Mouse (Mus musculus): ENCODE measurements at regions not wholly inside any gene's neighbourhood (a gene's known extent, or its start where the extent isn't known, plus 50 kb on each side); places are given as distances from the start of the nearest gene placed in this dataset.

DNA sequence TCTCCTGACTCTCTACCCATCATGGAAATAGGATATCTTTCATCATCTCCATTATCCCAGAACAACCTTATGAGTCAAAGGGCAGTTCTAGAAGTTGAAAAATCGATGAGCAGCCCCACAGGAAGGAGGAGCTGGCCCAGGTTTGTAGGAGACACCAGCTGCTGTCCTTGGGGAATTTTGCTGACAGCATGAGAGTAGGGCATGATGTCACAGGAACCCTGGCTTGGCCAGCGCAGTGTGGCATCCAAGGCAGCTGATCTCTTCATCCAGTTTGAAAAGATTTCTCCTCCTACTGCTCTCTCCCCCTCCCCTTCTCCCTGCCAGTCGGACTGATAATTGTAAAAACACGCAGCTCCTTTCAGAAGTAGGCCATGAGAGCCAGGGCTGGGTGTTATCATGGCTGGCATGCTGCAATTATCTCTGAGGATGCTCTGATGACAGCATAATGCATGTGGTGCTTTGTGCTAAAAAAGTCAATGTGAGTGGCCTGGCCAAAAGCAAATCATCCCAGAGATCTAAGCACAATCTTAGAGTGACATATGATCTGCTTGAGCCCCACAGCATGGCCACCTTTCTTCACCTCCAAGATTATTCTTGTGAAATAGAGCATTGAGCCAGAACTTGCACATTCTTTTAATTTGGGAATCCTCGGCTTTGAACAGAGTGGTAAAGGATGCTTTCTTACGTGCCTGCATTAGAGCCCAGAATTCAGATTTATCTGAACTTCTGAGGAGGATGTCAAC, 54.2 kb downstream of the Gjd2 start:
- no peak for DNase-seq

DNA sequence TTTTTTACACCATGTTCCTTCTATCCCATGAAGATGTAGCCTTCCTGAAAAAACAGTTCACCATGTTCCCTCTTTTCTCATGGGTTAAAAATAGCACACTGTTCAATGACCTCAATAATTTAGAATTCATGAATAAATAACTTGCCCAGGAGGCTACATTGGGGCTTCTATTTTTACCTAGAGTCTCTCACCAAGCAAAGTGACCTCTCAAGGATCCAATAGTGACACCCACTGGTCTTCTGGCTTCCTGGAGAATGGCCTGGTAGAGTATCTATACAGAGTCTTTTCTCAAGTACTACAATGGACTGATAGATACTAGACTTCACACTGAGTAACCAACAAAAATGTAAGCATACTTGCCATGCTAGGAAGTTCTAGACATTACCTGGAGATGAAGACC, 60.9 kb downstream of the Gjd2 start:
- no peak for DNase-seq

DNA sequence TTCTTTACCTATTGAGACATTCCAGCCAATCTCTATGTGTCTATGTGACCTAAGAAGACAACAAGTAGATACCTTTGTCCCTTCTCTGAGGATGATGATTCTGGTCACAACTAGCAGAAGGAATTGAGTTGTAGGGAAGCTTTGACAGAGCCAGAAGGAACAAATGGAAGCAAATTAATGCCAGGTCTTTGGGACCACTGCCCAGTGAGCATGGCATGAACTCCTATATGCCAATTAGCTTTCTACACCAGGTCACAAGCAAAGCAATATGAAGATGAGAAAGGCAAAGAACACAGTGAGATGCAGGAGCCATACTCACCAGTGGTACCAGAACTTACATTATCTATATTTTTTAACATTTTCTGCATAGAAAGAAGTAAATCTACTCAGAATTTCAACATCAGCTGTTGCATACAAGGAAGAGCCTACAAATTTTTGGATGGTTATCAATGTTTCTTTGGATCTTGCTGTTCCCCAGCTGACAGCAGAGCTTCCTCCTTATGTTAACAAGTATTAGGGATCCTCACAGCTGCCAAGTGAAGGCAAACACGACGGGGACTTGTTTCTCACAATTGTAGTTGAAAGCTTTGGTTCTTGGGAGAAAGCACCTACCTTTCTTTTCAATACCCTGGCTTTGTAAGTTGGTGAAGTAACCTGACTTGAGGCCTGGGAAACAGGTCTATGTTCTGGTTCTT, 64.0 kb downstream of the Gjd2 start:
- DNase-seq, result no peak

- DNase-seq, result no peak
These were observed 81.7 kb downstream of the Gjd2 start for GRCm38 (mm10) chr2:113931689-113932088.

DNA sequence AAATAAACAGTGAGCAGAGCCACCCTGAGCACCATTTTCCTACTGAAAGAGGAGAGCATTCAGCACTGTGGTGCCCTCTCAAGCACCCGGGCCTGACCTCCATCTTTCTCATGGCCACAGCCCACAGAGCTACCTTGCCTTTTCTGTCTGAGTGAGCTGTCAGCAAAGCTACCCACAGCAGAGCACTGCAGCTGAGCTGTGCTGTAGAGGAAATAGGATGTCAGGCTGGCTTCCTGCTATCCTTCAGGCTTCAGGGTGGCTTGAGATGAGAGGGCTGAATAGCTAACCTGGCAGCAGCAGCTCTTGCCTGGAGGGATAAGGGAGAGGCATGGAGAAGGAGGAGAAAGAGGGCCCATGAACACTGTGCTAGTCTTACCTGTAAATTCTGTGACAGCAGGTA, 82.5 kb downstream of the Gjd2 start:
- no peak for DNase-seq

DNA sequence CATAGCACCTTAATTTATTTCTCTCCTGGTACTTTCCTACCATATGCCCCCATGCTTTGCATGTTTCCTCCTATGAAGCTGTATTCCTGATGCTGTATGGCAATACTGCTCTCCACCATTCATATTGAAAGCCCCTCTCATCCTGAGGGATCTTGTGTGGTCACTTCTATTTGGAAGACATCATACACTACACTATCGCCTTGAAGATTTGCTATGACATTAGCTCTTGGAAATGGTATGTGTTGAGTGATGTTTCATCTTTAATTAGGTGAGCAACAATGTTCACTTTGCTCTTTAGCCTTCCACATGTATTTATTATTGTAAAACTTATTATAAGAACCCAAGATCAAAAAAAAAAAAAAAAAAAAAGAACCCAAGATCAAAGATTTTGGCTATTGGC, 81.2 kb upstream of the Arhgap11a start:
- no peak for DNase-seq

GRCm38 (mm10) chr2:113924138-113924537, 75.7 kb upstream of the Arhgap11a start:
- DNase-seq, result no peak

- DNase-seq, result no peak
These were observed 70.5 kb upstream of the Arhgap11a start for GRCm38 (mm10) chr2:113918913-113919312.

GRCm38 (mm10) chr2:113914248-113914647, 65.8 kb upstream of the Arhgap11a start:
- no peak for DNase-seq

DNA sequence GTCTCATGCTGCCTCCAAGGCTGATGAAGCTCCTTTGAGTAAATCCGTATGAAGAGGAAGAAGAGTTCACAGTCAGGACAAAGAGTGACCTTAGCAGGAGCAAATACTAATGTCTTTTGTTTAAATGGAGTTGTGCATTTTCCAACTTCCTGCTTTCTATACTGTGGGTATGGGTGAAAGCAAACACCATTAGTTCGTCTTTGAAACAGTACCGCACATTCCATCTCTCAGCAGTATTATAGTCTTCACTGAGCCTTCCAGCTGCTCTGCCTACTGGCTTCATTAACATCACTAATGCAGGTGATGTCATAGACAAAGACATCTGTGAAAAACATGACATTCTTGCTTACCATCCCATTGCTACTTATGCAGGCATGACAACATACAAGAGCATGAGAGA, 62.7 kb upstream of the Arhgap11a start:
- DNase-seq, result no peak

- DNase-seq, result no peak
These were observed 61.0 kb upstream of the Arhgap11a start for GRCm38 (mm10) chr2:113909502-113909901.

GRCm38 (mm10) chr2:113908636-113909035, 60.2 kb upstream of the Arhgap11a start:
- no peak for DNase-seq

- DNase-seq, result no peak
These were observed 56.0 kb upstream of the Arhgap11a start for GRCm38 (mm10) chr2:113904414-113904813.

DNA sequence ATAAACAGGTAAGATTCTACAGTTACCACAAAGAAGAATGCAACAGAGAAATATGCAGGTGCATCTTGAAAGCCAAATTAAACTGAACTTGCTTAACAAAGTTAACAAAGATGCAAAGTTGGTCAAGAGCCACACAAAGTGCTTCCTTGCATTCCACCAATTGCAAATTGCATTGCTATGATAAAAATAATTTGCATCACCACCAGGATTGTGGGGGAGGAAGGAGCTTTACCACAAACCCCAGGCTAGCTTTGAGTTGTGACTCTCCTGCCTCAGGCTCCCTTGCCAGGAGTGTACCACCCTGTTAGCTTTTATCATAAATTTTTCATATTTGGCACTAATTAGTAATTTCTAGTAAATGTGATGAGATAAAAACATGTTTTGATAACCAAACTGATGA, 55.4 kb upstream of the Arhgap11a start:
- DNase-seq, result no peak

DNA sequence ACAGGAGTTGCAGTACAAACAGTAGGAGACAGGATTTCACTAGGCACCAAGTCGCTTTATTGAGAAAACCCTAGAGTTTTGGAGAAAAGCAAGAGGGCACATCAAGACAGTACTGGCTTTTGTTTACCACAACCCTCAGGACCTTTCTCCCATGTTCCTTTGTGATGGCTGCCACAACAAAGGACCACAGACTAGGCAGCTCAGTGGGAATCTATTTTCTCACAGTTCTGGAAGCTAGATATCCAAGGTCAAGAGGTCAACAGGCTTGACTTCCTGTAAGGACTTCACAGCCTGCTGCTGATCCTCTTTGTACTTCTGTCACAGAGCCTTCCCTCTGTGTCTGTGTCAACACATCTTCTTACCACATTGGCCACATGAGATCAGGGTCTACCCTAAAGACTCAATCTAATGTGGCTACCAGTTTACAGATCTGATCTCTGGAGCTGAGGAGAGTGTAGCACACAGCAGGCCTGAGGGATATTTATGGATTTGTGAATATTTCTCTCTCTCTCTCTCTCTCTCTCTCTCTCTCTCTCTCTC, 54.6 kb upstream of the Arhgap11a start:
- no peak for DNase-seq

DNA sequence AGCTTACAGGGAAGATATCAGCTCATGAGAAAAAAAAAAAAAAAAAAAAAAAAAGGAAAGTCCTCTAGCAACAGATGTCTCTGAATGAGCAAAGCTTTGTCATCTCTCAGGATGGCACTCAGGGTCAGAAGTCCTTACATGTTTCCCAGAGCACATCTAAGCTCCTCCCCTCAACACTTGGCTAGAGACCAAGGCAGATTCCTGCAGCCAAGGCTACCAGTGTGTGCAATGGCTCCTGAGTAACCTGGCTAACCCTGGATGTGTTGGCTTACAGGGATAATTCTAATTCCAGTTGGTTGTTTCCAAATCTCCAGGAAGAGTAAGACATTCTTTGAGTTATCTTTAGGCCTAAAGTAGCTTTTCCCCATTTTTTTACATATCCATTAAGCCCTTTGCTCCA, 53.9 kb upstream of the Arhgap11a start:
- no peak for DNase-seq

- no peak for DNase-seq
These were observed 52.0 kb upstream of the Arhgap11a start for GRCm38 (mm10) chr2:113900496-113900895.

DNA sequence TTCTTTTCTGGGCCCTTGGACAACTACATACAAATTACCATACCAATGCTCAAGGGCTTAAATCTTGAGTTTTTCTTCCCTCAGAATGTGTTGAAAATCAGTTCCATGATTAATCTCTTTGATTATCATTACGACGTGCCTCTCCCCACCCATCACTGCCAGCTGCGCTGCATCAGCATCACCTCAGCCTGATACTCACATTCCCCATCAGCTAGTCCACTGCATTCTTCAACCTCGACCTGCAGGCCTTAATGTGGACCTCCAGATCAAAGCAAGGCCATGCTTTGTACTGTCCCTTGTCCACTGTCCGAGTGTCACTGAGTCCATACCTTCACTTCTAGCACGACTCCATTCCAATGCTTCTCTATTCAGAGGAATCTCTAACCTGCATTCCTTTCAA, 50.3 kb upstream of the Arhgap11a start:
- peak in 1 of 2 experiments; percentile 31 for DNase-seq
